Mouse (Mus musculus) liver, embryonic 14.5 days (tissue): Measurements from ENCODE around the gene 4632433K11Rik.

Source experiments
- CTCF ChIP-seq: IDR thresholded peaks from 2 replicates; pipeline ENCODE4 v1.5.1; 2016; ENCODE audit warnings: antibody characterized with exemption, low read depth, control low read depth
- EP300 ChIP-seq: IDR thresholded peaks from 2 replicates; pipeline ENCODE4 v1.6.1; 2016; ENCODE audit warnings: antibody characterized with exemption, low read depth

GRCm38 (mm10) chr7:5083325-5084105, 49.6 kb downstream of the 4632433K11Rik start:
- TF ChIP-seq CTCF: no peak
- TF ChIP-seq EP300: no peak
